Mouse (Mus musculus) cortical plate, adult 2 months (tissue): ENCODE measurements at regions not wholly inside any gene's neighbourhood (a gene's known extent, or its start where the extent isn't known, plus 50 kb on each side); places are given as distances from the start of the nearest gene placed in this dataset.

Experiments
- CTCF ChIP-seq: fragments of 200-500 bp; IDR thresholded peaks from 2 replicates; pipeline ENCODE4 v1.5.1; 2011; ENCODE audit warnings: mild to moderate bottlenecking, control low read depth, low read length; ENCODE audit not compliant: insufficient read depth; ENCODE audit errors: extremely low read depth
- POLR2A ChIP-seq: fragments of 200-500 bp; IDR thresholded peaks from 2 replicates; pipeline ENCODE4 v1.6.1; 2011; ENCODE audit warnings: mild to moderate bottlenecking, low read length, control low read depth; ENCODE audit not compliant: insufficient read depth; ENCODE audit errors: extremely low read depth

DNA sequence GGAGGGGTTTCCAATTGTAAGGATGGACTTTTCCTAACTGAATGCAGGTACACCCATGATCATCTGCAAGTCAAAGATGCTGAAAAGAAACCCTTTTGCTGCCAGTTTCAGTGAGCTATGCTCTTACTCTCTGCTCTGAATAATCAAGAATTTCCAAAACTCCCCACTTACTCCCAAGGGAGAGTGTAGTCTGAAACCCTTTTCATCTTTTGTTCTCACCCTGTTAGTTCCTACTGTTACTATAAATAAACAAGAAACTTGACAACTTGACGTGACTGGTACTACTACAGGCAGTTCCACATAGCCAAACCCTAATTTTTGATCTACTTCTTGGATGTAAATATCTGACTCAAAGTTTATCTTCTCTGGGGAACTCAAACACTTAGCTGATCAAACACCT, 388.3 kb downstream of the 9430069I07Rik start:
- TF ChIP-seq CTCF (no peak), POLR2A (no peak)
